Mouse (Mus musculus): ENCODE results near the gene Asna1. TPM values are rescaled to one million over a fixed set of nuclear protein-coding genes. Genes with fewer than 3 reads are reported as not detected.
A peak's percentile ranks its signal among the peaks of the same experiment; 100 is the strongest.

The Asna1 gene
- polyA plus RNA-seq, 1 experiment from 2014 or later: 157 TPM

DNA sequence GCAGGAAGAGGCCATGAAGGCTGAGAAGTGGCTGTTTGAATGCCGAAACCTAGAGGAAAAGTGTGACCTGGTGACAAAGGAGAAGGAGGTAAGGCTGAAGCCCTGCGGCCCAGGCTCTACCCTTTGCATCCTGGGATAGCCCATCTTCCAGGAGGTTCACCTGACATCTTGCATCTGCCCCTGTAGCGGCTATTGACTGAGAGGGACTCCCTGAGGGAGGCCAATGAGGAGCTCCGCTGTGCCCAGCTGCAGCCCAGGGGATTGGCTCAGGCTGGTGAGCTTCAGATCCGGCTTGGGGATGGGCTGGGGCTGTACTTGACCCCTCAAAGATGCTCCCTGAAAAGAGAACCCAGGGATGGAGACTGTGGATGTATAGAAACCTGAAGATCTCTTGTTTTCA lies 28.1 kb downstream of the Asna1 start:
- no peak for DNase-seq (ENCODE audit: low spot score)
- 71% methylated on average over 5 of the region's 5 CpGs for WGBS
- Histone ChIP-seq H3K9me3 (no peaks in the 10 kb centered on the region), H3K27ac (no peak overlapping the region), H3K27me3 (ENCODE audit: insufficient read depth, poor library complexity, severe bottlenecking) (peaks cover 43% of the 10 kb centered on the region), H3K36me3 (0 out of 2 replicates have a peak, but pooled peaks cover 2% of the 10 kb centered on the region), H3K4me3 (no peak overlapping the region), H3K4me1 (peaks cover 16% of the 10 kb centered on the region)

DNA sequence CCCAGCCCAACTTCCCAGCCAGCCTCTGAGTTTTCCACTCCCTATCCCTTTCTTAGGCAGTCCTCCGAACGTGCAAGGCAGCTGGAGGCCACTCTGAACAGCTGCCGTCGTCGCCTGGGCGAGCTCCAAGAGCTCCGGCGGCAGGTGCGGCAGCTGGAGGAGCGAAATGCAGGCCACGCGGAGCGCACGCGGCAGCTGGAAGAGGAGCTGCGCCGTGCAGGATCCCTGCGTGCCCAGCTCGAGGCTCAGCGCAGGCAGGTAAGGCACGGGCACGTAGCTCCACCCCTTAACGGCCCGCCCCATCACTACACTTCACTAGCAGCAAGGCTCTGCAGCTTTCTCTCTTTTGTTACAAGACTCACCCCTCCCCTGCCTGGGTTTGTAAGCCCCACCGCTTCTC lies 29.4 kb downstream of the Asna1 start:
- 30% methylated on average over 25 of the region's 25 CpGs for WGBS
- Histone ChIP-seq H3K27ac (no peak overlapping the region), H3K9me3 (no peaks in the 10 kb centered on the region), H3K4me3 (peak overlapping the region; percentile 36), H3K36me3 (no peaks in the 10 kb centered on the region), H3K27me3 (ENCODE audit: insufficient read depth, poor library complexity, severe bottlenecking) (peaks cover 43% of the 10 kb centered on the region), H3K4me1 (peaks cover 23% of the 10 kb centered on the region)
- no peak for DNase-seq (ENCODE audit: low spot score)

DNA sequence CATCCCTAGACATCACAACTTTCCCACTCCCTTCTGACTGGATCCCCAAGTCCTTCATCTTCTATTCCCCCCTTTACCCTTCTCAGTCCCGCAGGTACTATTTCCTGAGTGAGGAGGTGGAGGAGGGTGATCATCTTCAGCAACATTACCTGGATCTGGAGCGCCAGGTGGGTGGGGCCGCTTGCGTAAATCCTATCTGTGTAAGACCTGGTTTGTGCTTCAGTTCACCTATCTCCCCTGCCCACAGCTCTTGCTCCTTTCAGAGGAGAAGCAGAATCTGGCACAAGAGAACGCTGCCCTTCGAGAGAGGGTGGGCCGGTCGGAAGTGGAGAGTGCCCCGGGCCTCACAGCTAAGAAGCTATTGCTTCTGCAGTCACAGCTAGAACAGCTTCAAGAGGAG lies 30.7 kb downstream of the Asna1 start:
- Histone ChIP-seq H3K36me3 (no peaks in the 10 kb centered on the region), H3K27ac (no peak overlapping the region), H3K4me1 (peaks cover 26% of the 10 kb centered on the region), H3K4me3 (no peak overlapping the region), H3K9me3 (no peaks in the 10 kb centered on the region), H3K27me3 (ENCODE audit: insufficient read depth, poor library complexity, severe bottlenecking) (peaks cover 43% of the 10 kb centered on the region)
- DNase-seq (ENCODE audit: low spot score): no peak
- 88% methylated on average over 9 of the region's 9 CpGs for WGBS

DNA sequence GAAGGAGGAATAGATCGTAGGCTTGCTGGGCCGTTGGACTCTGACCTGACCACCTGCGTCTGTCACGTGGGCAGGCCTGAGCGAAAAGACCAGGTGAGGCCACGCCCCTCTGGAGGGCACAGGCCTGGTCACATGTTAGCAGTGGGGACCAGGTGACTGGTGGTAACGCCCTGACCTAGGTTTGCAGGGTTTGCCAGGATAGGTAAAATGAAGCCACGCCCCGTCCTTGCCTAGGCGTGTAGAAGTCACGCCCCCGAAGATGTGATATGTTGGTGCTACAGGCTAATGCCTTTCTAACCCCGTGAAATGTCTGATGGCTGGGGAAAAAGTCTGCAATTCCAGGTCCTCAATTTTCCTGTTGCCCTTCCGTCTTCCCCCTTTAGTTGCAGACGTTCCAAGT lies 34.2 kb downstream of the Asna1 start:
- Histone ChIP-seq H3K4me1 (peaks cover 27% of the 10 kb centered on the region), H3K4me3 (peak overlapping the region; percentile 67), H3K9me3 (no peaks in the 10 kb centered on the region), H3K27ac (peak overlapping the region; percentile 85), H3K27me3 (ENCODE audit: insufficient read depth, poor library complexity, severe bottlenecking) (peaks cover 38% of the 10 kb centered on the region), H3K36me3 (no peaks in the 10 kb centered on the region)
- 1% methylated on average over 15 of the region's 15 CpGs for WGBS
- DNase-seq (ENCODE audit: low spot score): peak; percentile 90

DNA sequence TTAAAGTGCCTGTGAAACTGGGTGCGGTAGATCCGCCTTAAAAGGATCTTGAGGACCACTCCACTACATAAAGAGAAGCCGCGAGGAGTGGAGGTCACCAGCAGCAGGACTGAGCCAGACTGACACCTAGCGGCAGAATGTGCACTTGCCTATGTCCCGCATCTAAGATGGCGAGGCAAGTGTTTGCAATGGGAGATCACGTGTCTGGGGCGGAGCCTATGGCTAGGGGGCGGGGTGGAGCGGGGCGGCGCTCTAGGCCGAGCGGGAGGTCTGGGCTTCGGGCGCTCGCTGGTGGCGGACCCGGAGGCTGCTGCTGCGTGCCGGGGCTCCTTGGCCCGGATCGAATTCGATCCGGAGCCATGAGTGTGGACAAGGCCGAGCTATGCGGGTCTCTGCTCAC lies 34.7 kb downstream of the Asna1 start, which contains the start of gene Hook2:
TSS of gene Hook2 (plus strand) at position 255 of the 400 bp plus-strand sequence.
- Histone ChIP-seq H3K4me3 (peak within 1 kb of the TSS; percentile 67), H3K27ac (peak within 1 kb of the TSS; percentile 85), H3K36me3 (no peaks in the 10 kb centered on the region), H3K27me3 (ENCODE audit: insufficient read depth, poor library complexity, severe bottlenecking) (peaks cover 33% of the 10 kb centered on the region), H3K4me1 (peaks cover 27% of the 10 kb centered on the region), H3K9me3 (no peaks in the 10 kb centered on the region)
- peak; percentile 99 for DNase-seq (ENCODE audit: low spot score)
- under 1% methylated on average over 28 of the region's 28 CpGs for WGBS

DNA sequence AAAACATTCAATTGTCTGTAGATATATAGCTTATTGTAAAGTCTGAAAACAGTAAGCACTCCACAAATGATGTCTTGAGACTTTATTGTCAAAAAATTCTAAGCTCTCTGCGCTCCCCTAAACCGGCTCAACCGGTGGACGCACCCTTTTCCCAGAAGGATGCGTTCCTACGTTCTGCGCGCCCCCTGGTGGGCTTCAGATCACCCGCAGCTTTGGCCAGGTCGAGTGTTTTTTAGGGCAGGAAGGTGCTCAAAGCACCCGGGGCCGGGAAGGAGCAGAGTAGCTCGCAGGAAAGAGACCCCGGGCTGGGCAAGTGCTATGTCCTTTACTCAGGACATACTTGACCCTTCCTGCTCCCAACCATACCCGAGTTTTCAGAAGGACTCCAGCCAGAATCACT lies 35.3 kb downstream of the Asna1 start:
- Histone ChIP-seq H3K4me1 (peaks cover 32% of the 10 kb centered on the region), H3K4me3 (peak overlapping the region; percentile 67), H3K36me3 (no peaks in the 10 kb centered on the region), H3K27ac (peak overlapping the region; percentile 85), H3K9me3 (no peaks in the 10 kb centered on the region), H3K27me3 (ENCODE audit: insufficient read depth, poor library complexity, severe bottlenecking) (peaks cover 29% of the 10 kb centered on the region)
- DNase-seq (ENCODE audit: low spot score): peak; percentile 96
- WGBS: under 1% methylated on average over 15 of the region's 15 CpGs

DNA sequence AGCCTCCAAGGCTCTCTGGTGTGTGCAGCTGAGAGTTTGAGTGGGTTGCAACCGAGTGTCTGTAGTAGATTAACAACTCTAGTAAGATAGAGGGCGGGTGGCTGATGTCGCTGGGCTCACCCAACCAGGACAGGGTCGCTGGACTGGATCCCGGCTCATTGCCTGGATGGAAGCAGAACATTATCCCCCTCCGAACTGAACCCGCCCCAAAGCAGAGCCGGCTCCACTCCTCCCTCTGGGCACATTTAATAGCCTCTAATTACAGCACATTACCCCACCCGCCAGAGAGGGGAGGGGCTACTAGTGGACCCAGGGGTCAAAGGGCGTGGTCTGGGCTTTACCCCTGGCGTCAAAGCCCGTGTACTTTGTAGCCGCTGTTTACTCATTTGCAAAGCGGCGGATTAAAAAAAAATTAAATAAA lies 35.8 kb downstream of the Asna1 start:
- Histone ChIP-seq H3K27ac (peak overlapping the region; percentile 85; the same call in 1 of the 2 replicates), H3K4me3 (peak overlapping the region; percentile 67; the same call in 1 of the 2 replicates), H3K9me3 (no peaks in the 10 kb centered on the region), H3K4me1 (peaks cover 37% of the 10 kb centered on the region), H3K27me3 (ENCODE audit: insufficient read depth, poor library complexity, severe bottlenecking) (peaks cover 28% of the 10 kb centered on the region), H3K36me3 (no peaks in the 10 kb centered on the region)
- WGBS: 20% methylated on average over 15 of the region's 15 CpGs
- no peak for DNase-seq (ENCODE audit: low spot score)

DNA sequence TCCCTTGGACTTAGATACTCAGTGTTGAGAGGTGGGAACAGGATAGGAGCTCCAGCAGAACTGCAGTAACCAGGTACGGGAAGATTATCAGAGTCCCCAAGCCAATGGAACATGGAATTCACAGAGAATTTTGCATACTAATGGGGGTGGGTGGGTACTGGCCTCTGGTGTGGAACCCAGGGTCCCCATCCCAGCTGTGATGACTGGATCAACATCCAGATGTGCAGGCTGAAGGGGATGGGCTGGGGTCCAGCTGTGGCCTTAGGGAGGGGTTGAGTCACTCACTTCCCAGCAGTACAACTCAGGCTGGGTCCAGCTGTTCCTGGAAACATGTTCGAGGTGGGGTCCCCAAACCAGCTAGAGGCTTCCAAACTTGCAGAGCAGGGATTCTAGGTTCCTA lies 37.2 kb downstream of the Asna1 start:
- Histone ChIP-seq H3K4me3 (no peak overlapping the region), H3K27ac (no peak overlapping the region), H3K27me3 (ENCODE audit: insufficient read depth, poor library complexity, severe bottlenecking) (peaks cover 22% of the 10 kb centered on the region), H3K36me3 (no peaks in the 10 kb centered on the region), H3K9me3 (no peaks in the 10 kb centered on the region), H3K4me1 (peaks cover 44% of the 10 kb centered on the region)
- DNase-seq (ENCODE audit: low spot score): no peak
- WGBS: 59% methylated on average over 2 of the region's 2 CpGs

DNA sequence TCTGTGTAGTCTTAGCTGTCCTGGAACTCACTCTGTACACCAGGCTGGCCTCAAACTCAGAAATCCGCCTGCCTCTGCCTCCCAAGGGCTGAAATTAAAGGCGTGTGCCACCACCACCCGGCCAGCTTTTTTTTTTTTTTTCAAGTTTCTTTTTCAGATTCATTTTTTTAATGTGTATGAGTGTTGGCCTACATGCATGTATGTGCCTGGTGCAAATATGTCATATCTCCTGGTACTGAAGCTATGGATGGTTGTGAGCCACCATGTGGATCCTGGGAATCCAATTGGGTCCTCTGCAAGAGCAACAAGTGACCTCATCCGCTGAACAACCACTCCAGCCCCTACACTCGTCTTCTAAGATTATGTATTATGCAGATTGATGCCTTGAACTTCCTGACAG lies 37.7 kb downstream of the Asna1 start:
- H3K9me3 ChIP-seq: no peaks in the 10 kb centered on the region
- WGBS: 81% methylated on average over 5 of the region's 5 CpGs
- no peak overlapping the region for H3K4me3 ChIP-seq
- H3K36me3 ChIP-seq: no peaks in the 10 kb centered on the region
- H3K27me3 ChIP-seq (ENCODE audit: insufficient read depth, poor library complexity, severe bottlenecking): peaks cover 23% of the 10 kb centered on the region
- no peak overlapping the region for H3K27ac ChIP-seq
- peaks cover 49% of the 10 kb centered on the region for H3K4me1 ChIP-seq
- DNase-seq (ENCODE audit: low spot score): no peak

DNA sequence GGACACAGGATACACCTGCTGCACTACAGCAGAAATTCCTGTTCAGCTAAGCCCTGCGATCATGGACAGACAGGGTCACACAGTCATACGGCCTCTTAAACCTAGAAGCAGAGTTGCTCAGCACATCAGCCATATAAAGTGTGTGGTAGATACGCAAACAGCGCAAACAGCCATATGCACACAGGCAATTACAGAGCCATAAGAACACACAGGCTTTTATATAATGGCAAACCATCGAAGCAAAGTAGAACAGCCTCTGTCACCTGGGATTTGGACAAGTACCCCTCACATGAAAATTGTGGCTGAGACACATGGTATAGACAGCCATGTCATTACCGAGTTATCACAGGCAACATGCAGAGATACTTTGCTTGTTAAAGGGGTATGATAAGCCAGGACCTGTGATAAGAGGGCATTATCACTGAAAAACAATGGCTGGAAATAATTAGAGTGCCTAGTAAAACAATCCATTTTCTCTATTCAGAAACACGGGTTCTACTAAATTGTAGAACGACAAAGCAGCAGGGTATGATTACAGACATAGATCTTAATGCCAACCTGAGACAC lies 38.6 kb downstream of the Asna1 start:
- DNase-seq (ENCODE audit: low spot score): no peak
- Histone ChIP-seq H3K4me1 (peaks cover 58% of the 10 kb centered on the region), H3K9me3 (no peaks in the 10 kb centered on the region), H3K4me3 (peak overlapping the region; percentile 71), H3K36me3 (no peaks in the 10 kb centered on the region), H3K27ac (peak overlapping the region; percentile 91), H3K27me3 (ENCODE audit: insufficient read depth, poor library complexity, severe bottlenecking) (peaks cover 32% of the 10 kb centered on the region)
- WGBS: 28% methylated on average over 8 of the region's 8 CpGs

DNA sequence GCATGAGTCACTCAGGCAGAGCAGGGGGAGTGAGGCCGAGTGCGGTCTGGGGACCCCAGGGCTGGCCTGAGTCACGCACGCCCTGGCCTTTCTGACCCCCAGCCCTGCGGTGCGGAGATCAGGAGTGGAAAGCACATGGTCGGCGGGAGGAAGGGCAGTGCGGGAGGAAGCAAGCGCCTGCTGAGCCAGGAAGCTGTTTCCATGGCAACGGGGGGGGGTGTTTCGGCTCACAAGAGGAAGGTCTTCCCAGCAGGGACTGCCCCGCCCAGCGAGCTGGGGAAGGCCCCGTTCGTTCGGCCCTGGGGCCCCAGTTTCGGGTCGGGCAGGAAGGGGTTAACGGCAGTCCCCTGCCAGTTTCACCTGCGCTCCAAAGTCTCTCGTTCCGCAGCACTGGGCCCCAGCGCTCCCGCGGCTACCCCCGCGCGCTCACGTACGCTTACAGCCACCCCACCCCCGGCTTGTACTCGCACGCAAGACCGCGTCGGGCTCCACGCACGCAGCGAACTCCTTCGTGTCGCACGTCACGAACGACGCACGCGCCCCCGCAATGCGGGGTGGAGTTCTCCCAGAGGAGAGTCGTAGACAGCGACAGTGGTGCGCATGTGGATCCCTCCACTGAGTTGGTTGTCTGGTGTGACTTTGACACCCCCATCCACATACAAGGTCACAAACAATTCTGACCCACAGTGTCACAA lies 39.2 kb downstream of the Asna1 start:
- Histone ChIP-seq H3K27me3 (ENCODE audit: insufficient read depth, poor library complexity, severe bottlenecking) (peaks cover 37% of the 10 kb centered on the region), H3K4me3 (peak overlapping the region; percentile 71), H3K4me1 (peaks cover 59% of the 10 kb centered on the region), H3K27ac (peak overlapping the region; percentile 91), H3K9me3 (no peaks in the 10 kb centered on the region), H3K36me3 (no peaks in the 10 kb centered on the region)
- under 1% methylated on average over 53 of the region's 53 CpGs for WGBS
- DNase-seq (ENCODE audit: low spot score): peak; percentile 95

DNA sequence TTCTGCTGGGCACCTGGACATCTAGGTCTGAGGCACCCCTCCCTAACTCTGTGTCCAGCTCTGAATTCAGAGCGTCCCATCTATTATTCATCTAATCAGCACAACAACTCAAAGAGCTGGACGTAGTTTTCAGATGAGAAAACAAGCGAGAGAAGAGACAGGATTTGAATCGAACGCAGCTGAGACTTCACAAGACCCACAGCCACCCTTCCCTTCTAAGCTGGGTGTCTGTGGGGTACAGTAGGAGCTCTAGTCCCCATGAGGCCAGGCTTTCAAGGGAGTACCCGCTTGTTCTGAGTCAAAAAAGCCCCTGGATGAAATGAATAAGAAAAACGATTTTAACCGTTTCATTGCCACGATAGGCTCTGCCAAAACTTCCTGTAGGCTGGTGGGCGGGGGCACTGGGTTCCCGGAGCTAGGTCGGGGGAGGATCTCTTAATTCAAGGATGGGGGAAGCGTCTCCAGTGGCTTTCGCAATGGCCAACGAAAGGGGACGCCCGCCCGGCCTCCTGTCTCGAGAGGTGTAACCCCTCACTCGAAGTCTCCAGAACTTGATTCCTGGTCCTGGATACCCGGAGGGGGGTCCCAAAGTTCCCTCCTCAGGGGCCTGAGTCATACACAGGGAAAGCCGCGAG lies 39.9 kb downstream of the Asna1 start:
- Histone ChIP-seq H3K36me3 (no peaks in the 10 kb centered on the region), H3K27me3 (ENCODE audit: insufficient read depth, poor library complexity, severe bottlenecking) (peaks cover 44% of the 10 kb centered on the region), H3K9me3 (no peaks in the 10 kb centered on the region), H3K27ac (peak overlapping the region; percentile 91), H3K4me3 (peak overlapping the region; percentile 71), H3K4me1 (peaks cover 63% of the 10 kb centered on the region)
- 1% methylated on average over 23 of the region's 23 CpGs for WGBS
- no peak for DNase-seq (ENCODE audit: low spot score)

Measured in heart, embryonic 10.5 days (tissue).